Mouse (Mus musculus) stomach, postnatal 0 days (tissue): Measurements from ENCODE around the gene Capsl. TPM values are rescaled to one million over a fixed set of nuclear protein-coding genes. Genes with fewer than 3 reads are reported as not detected.

Source experiments
- ATAC-seq: fragments of 200-750 bp; cut with Nextera tagmentation; 2 replicates; pipeline ENCODE4 v1.8.0; 2017; ENCODE audit not compliant: low FRiP score, low TSS enrichment
- DNase-seq: peaks from one replicate; pipeline ENCODE4 v3.0.0-alpha.2; 2016; ENCODE audit warnings: low spot score
- H3K27ac ChIP-seq: fragments of 300-500 bp; sonication (generic); replicated peaks from 2 replicates; pipeline ENCODE4 v1.5.1; 2014; ENCODE audit warnings: mild to moderate bottlenecking, control low read depth
- H3K27me3 ChIP-seq: fragments of 300-500 bp; sonication (generic); 2 replicates; pipeline ENCODE4 v1.6.1; 2014; ENCODE audit warnings: low read length; ENCODE audit not compliant: control insufficient read depth, insufficient read depth
- H3K36me3 ChIP-seq: fragments of 300-500 bp; sonication (generic); 2 replicates; pipeline ENCODE4 v1.6.1; 2014; ENCODE audit warnings: low read length, mixed read lengths; ENCODE audit not compliant: control insufficient read depth, insufficient read depth
- H3K4me1 ChIP-seq: fragments of 300-500 bp; sonication (generic); replicated peaks from 2 replicates; pipeline ENCODE4 v1.6.1; 2014; ENCODE audit warnings: antibody characterized with exemption; ENCODE audit not compliant: control insufficient read depth, insufficient read depth
- H3K4me2 ChIP-seq: fragments of 300-500 bp; sonication (generic); replicated peaks from 2 replicates; pipeline ENCODE4 v1.6.1; 2014; ENCODE audit warnings: low read depth, mild to moderate bottlenecking, control low read depth, moderate library complexity
- H3K4me3 ChIP-seq: fragments of 300-500 bp; sonication (generic); 2 replicates; pipeline ENCODE4 v1.5.1; 2014; ENCODE audit warnings: low read depth, low read length, control low read depth
- H3K9ac ChIP-seq: fragments of 300-500 bp; sonication (generic); 2 replicates; pipeline ENCODE4 v1.6.1; 2014; ENCODE audit warnings: mild to moderate bottlenecking, low read length, control low read depth, mixed read lengths
- H3K9me3 ChIP-seq: fragments of 300-500 bp; sonication (generic); 2 replicates; pipeline ENCODE4 v1.6.1; 2016; ENCODE audit warnings: low read length; ENCODE audit not compliant: control insufficient read depth
- CTCF ChIP-seq: IDR thresholded peaks from 2 replicates; pipeline ENCODE4 v1.5.1; 2016; ENCODE audit warnings: antibody characterized with exemption, low read depth, mild to moderate bottlenecking, moderate library complexity
- EP300 ChIP-seq: optimal IDR thresholded peaks from 2 replicates; pipeline ENCODE3; 2016; ENCODE audit warnings: antibody characterized with exemption
- WGBS: fragments of 180-500 bp; shearing (Covaris S2); extraction: QIAGEN DNeasy Blood & Tissue Kit; methylation state at CpG from one replicate; pipeline ENCODE4 v1.1.7; 2014; 5-methylcytosine and 5-hydroxymethylcytosine counted together
- polyA plus RNA-seq: library from polyadenylated mRNA; unstranded; fragments of >200 nt; fragmentation: Nextera tagmentation; extraction: Ambion mirVana; gene quantifications from 2 replicates; pipeline ENCODE4 v1.2.1, GENCODE M21; 2015

The Capsl gene
- polyA plus RNA-seq, 1 experiment from 2014 or later, result 7.4 TPM

GRCm38 (mm10) chr15:9472167-9472566 is 36.3 kb downstream of the Capsl start:
- no peak overlapping the region for H3K4me2 ChIP-seq
- WGBS, result 24% methylated on average over 3 of the region's 3 CpGs
- H3K27me3 ChIP-seq, result no peaks in the 10 kb centered on the region
- H3K4me1 ChIP-seq, result no peaks in the 10 kb centered on the region
- no peaks in the 10 kb centered on the region for H3K9me3 ChIP-seq
- ATAC-seq (no peak), DNase-seq (no peak)
- H3K27ac ChIP-seq, result no peak overlapping the region
- no peaks in the 10 kb centered on the region for H3K36me3 ChIP-seq
- no peak overlapping the region for H3K4me3 ChIP-seq
- H3K9ac ChIP-seq, result no peak overlapping the region
- TF ChIP-seq EP300 (no peak), CTCF (no peak)

DNA sequence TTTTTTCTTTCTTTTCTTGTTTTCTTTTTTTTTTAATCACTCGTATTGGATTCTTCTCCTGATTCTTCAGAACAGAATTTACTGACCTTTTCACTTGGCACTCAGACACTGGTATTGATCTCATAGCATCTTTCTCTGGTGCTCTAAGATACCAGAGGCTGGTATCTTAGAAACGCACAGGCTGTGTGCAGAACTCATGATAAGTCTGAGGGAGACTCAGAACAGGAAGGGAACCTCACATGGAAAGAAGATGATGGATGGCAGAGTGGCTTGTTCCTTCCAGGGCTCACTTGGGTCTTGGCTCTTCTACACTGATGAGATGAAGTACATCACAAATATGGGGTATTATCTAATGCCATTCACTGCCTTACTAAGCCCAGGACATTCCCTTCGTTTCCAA is 36.8 kb downstream of the Capsl start:
- 47% methylated on average over 3 of the region's 3 CpGs for WGBS
- ATAC-seq, result no peak
- no peak overlapping the region for H3K4me3 ChIP-seq

GRCm38 (mm10) chr15:9473188-9473587 is 37.4 kb downstream of the Capsl start:
- H3K4me2 ChIP-seq, result no peak overlapping the region
- no peak overlapping the region for H3K9ac ChIP-seq
- no peak for ATAC-seq
- no peaks in the 10 kb centered on the region for H3K9me3 ChIP-seq
- DNase-seq, result no peak
- H3K4me3 ChIP-seq, result no peak overlapping the region
- no peaks in the 10 kb centered on the region for H3K4me1 ChIP-seq
- WGBS, result 67% methylated on average over 1 of the region's 1 CpGs
- H3K36me3 ChIP-seq, result no peaks in the 10 kb centered on the region
- H3K27ac ChIP-seq, result no peak overlapping the region
- H3K27me3 ChIP-seq, result no peaks in the 10 kb centered on the region
- TF ChIP-seq EP300 (no peak), CTCF (no peak)

More for the DNA sequence above, 36.8 kb downstream of the Capsl start:
- Histone ChIP-seq H3K36me3 (no peaks in the 10 kb centered on the region), H3K9ac (no peak overlapping the region), H3K9me3 (no peaks in the 10 kb centered on the region), H3K4me1 (no peaks in the 10 kb centered on the region), H3K4me2 (no peak overlapping the region), H3K27ac (no peak overlapping the region), H3K27me3 (no peaks in the 10 kb centered on the region)
- DNase-seq, result no peak
- TF ChIP-seq EP300 (no peak), CTCF (no peak)

GRCm38 (mm10) chr15:9489417-9490118 is 53.7 kb downstream of the Capsl start:
- H3K27ac ChIP-seq, result no peak overlapping the region
- WGBS, result 94% methylated on average over 2 of the region's 2 CpGs
- H3K9ac ChIP-seq, result no peak overlapping the region
- no peak for DNase-seq
- no peak for ATAC-seq
- H3K27me3 ChIP-seq, result no peaks in the 10 kb centered on the region
- no peak overlapping the region for H3K4me2 ChIP-seq
- no peak overlapping the region for H3K4me3 ChIP-seq
- H3K9me3 ChIP-seq, result no peaks in the 10 kb centered on the region
- no peak for TF ChIP-seq EP300
- no peak for TF ChIP-seq CTCF
- H3K4me1 ChIP-seq, result no peaks in the 10 kb centered on the region
- H3K36me3 ChIP-seq, result no peaks in the 10 kb centered on the region

- WGBS, result 50% methylated on average over 3 of the region's 3 CpGs
- no peaks in the 10 kb centered on the region for H3K27me3 ChIP-seq
- no peaks in the 10 kb centered on the region for H3K36me3 ChIP-seq
- no peak overlapping the region for H3K27ac ChIP-seq
- TF ChIP-seq CTCF (no peak), EP300 (no peak)
- DNase-seq (no peak), ATAC-seq (no peak)
- no peaks in the 10 kb centered on the region for H3K9me3 ChIP-seq
- H3K4me3 ChIP-seq, result no peak overlapping the region
- no peaks in the 10 kb centered on the region for H3K4me1 ChIP-seq
- no peak overlapping the region for H3K9ac ChIP-seq
- no peak overlapping the region for H3K4me2 ChIP-seq
These were observed 56.2 kb downstream of the Capsl start for GRCm38 (mm10) chr15:9492077-9492476.

Other genes starting within 250 kb of the Capsl start
- gene Ugt3a1, start 159.1 kb upstream of the Capsl start, polyA plus RNA-seq, result not detected in 2 replicates
- gene Ugt3a2, start 100.5 kb upstream of the Capsl start, polyA plus RNA-seq, result 0.05 and 0.06 TPM in 2 replicates
- gene Il7r, start 94.1 kb downstream of the Capsl start, polyA plus RNA-seq, result 0.24 and 0.34 TPM in 2 replicates